Mouse (Mus musculus): ENCODE data around the gene Frmd4a. TPM values are rescaled to one million over a fixed set of nuclear protein-coding genes. Genes with fewer than 3 reads are reported as not detected.

Gene Frmd4a
- polyA plus RNA-seq, 2 experiments, result 39.6 to 47.0 TPM

GRCm38 (mm10) chr2:4572498-4573263 is 555.2 kb downstream of the Frmd4a start:
- no peak for ATAC-seq (ENCODE audit: low FRiP score, low read depth)

DNA sequence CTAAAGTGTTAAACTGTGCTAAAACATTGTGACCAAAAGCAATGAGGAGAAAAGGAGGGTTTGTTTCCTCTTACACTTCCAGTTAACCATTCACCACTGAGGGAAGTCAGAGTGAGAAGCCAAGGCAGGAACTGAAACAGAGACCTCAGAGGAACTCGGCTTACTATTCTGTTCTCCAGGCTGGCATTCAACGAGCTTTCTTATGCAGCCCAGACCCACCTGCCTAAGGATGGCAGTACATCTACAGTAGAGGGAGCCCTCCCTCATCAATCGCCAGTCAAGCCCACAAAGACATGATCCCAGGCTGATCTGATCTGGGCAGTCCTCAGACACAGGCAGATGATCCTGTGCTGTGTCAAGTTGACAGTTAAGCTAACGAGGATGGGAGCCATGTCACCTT is 555.9 kb downstream of the Frmd4a start:
- no peak for ATAC-seq (ENCODE audit: low FRiP score, low read depth)
- WGBS, result 52% methylated on average over 4 of the region's 4 CpGs
- Histone ChIP-seq H3K4me1 (ENCODE audit: control insufficient read depth, insufficient read depth, low read length) (peaks cover 6% of the 10 kb centered on the region; the same call in 1 of the 2 replicates), H3K36me3 (ENCODE audit: control insufficient read depth, insufficient read depth, low read length) (peaks cover 81% of the 10 kb centered on the region), H3K4me2 (replicated peaks; ENCODE audit: low read depth, low read length, severe bottlenecking) (no peak overlapping the region), H3K27ac (replicated peaks; ENCODE audit: low read depth, low read length) (no peak overlapping the region), H3K4me3 (replicated peaks; ENCODE audit: low read length) (no peak overlapping the region), H3K9me3 (ENCODE audit: control insufficient read depth, low read length) (no peaks in the 10 kb centered on the region), H3K9ac (ENCODE audit: low read depth, low read length, severe bottlenecking) (no peak overlapping the region), H3K27me3 (ENCODE audit: control insufficient read depth, insufficient read depth, low read length) (no peaks in the 10 kb centered on the region)
- no peak for TF ChIP-seq POLR2A (IDR thresholded peaks at IDR 0.05; ENCODE audit: borderline replicate concordance, extremely low read depth, insufficient read depth, insufficient read length)
- DNase-seq (ENCODE audit: low spot score), result no peak

More at GRCm38 (mm10) chr2:4572498-4573263, 555.2 kb downstream of the Frmd4a start:
- no peak overlapping the region for H3K9ac ChIP-seq (ENCODE audit: low read depth, low read length, severe bottlenecking)
- no peaks in the 10 kb centered on the region for H3K9me3 ChIP-seq (ENCODE audit: control insufficient read depth, low read length)
- 77% methylated on average over 7 of the region's 7 CpGs for WGBS
- no peaks in the 10 kb centered on the region for H3K27me3 ChIP-seq (ENCODE audit: control insufficient read depth, insufficient read depth, low read length)
- H3K4me2 ChIP-seq (replicated peaks; ENCODE audit: low read depth, low read length, severe bottlenecking), result no peak overlapping the region
- TF ChIP-seq POLR2A (IDR thresholded peaks at IDR 0.05; ENCODE audit: borderline replicate concordance, extremely low read depth, insufficient read depth, insufficient read length), result no peak
- DNase-seq (ENCODE audit: low spot score), result no peak
- H3K4me3 ChIP-seq (replicated peaks; ENCODE audit: low read length), result no peak overlapping the region
- peaks cover 82% of the 10 kb centered on the region for H3K36me3 ChIP-seq (ENCODE audit: control insufficient read depth, insufficient read depth, low read length)
- H3K4me1 ChIP-seq (ENCODE audit: control insufficient read depth, insufficient read depth, low read length), result peaks cover 6% of the 10 kb centered on the region; the same call in 1 of the 2 replicates
- H3K27ac ChIP-seq (replicated peaks; ENCODE audit: low read depth, low read length), result no peak overlapping the region

GRCm38 (mm10) chr2:4574251-4574650 is 556.7 kb downstream of the Frmd4a start:
- no peaks in the 10 kb centered on the region for H3K9me3 ChIP-seq (ENCODE audit: control insufficient read depth, low read length)
- no peak overlapping the region for H3K9ac ChIP-seq (ENCODE audit: low read depth, low read length, severe bottlenecking)
- H3K4me2 ChIP-seq (replicated peaks; ENCODE audit: low read depth, low read length, severe bottlenecking), result no peak overlapping the region
- H3K27me3 ChIP-seq (ENCODE audit: control insufficient read depth, insufficient read depth, low read length), result no peaks in the 10 kb centered on the region
- TF ChIP-seq POLR2A (IDR thresholded peaks at IDR 0.05; ENCODE audit: borderline replicate concordance, extremely low read depth, insufficient read depth, insufficient read length), result no peak
- WGBS, result 64% methylated on average over 5 of the region's 5 CpGs
- DNase-seq (ENCODE audit: low spot score) (no peak), ATAC-seq (ENCODE audit: low FRiP score, low read depth) (no peak)
- H3K4me3 ChIP-seq (replicated peaks; ENCODE audit: low read length), result no peak overlapping the region
- H3K4me1 ChIP-seq (ENCODE audit: control insufficient read depth, insufficient read depth, low read length), result peaks cover 11% of the 10 kb centered on the region; the same call in 1 of the 2 replicates
- H3K27ac ChIP-seq (replicated peaks; ENCODE audit: low read depth, low read length), result no peak overlapping the region
- peaks cover 83% of the 10 kb centered on the region for H3K36me3 ChIP-seq (ENCODE audit: control insufficient read depth, insufficient read depth, low read length)

GRCm38 (mm10) chr2:4575163-4575562 is 557.6 kb downstream of the Frmd4a start:
- Histone ChIP-seq H3K4me2 (replicated peaks; ENCODE audit: low read depth, low read length, severe bottlenecking) (no peak overlapping the region), H3K4me3 (replicated peaks; ENCODE audit: low read length) (no peak overlapping the region), H3K9ac (ENCODE audit: low read depth, low read length, severe bottlenecking) (no peak overlapping the region), H3K27me3 (ENCODE audit: control insufficient read depth, insufficient read depth, low read length) (no peaks in the 10 kb centered on the region), H3K4me1 (ENCODE audit: control insufficient read depth, insufficient read depth, low read length) (peaks cover 8% of the 10 kb centered on the region; the same call in 1 of the 2 replicates), H3K36me3 (ENCODE audit: control insufficient read depth, insufficient read depth, low read length) (peaks cover 90% of the 10 kb centered on the region), H3K27ac (replicated peaks; ENCODE audit: low read depth, low read length) (no peak overlapping the region), H3K9me3 (ENCODE audit: control insufficient read depth, low read length) (no peaks in the 10 kb centered on the region)
- no peak for ATAC-seq (ENCODE audit: low FRiP score, low read depth)
- WGBS, result 81% methylated on average over 2 of the region's 2 CpGs
- no peak for DNase-seq (ENCODE audit: low spot score)
- no peak for TF ChIP-seq POLR2A (IDR thresholded peaks at IDR 0.05; ENCODE audit: borderline replicate concordance, extremely low read depth, insufficient read depth, insufficient read length)

DNA sequence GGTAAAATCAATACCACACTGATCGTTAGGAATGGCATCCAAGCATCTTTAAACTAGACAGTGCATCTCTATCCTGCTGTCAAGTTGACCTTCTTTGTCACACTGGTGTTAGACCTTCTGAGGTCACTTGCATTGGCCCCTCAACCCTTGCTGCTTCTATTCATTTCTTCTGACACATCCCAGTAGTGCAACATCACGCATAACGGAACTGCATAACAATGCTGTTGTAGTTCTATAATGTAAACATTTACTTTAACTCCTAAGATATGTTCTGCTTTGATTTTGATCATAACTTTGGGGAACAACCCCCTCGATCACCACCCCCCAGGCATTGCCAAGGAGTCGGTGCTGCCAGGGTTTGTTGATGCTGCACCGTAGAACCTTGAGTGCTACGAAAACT is 558.5 kb downstream of the Frmd4a start:
- ATAC-seq (ENCODE audit: low FRiP score, low read depth), result no peak
- no peak for TF ChIP-seq POLR2A (IDR thresholded peaks at IDR 0.05; ENCODE audit: borderline replicate concordance, extremely low read depth, insufficient read depth, insufficient read length)

More for the DNA sequence above, 558.5 kb downstream of the Frmd4a start:
- Histone ChIP-seq H3K4me2 (replicated peaks; ENCODE audit: low read depth, low read length, severe bottlenecking) (no peak overlapping the region), H3K27me3 (ENCODE audit: control insufficient read depth, insufficient read depth, low read length) (no peaks in the 10 kb centered on the region), H3K27ac (replicated peaks; ENCODE audit: low read depth, low read length) (no peak overlapping the region), H3K4me1 (ENCODE audit: control insufficient read depth, insufficient read depth, low read length) (peaks cover 8% of the 10 kb centered on the region; the same call in 1 of the 2 replicates), H3K36me3 (ENCODE audit: control insufficient read depth, insufficient read depth, low read length) (peaks cover 93% of the 10 kb centered on the region), H3K4me3 (replicated peaks; ENCODE audit: low read length) (no peak overlapping the region), H3K9ac (ENCODE audit: low read depth, low read length, severe bottlenecking) (no peak overlapping the region), H3K9me3 (ENCODE audit: control insufficient read depth, low read length) (no peaks in the 10 kb centered on the region)
- WGBS, result 94% methylated on average over 7 of the region's 7 CpGs
- DNase-seq (ENCODE audit: low spot score), result no peak
